Mouse (Mus musculus): ENCODE measurements around the gene Tmed1. TPM values are rescaled to one million over a fixed set of nuclear protein-coding genes. Genes with fewer than 3 reads are reported as not detected.

Gene Tmed1
- 8.8 and 13.1 TPM in 2 replicates for polyA plus RNA-seq (2012; rRNA removed)

DNA sequence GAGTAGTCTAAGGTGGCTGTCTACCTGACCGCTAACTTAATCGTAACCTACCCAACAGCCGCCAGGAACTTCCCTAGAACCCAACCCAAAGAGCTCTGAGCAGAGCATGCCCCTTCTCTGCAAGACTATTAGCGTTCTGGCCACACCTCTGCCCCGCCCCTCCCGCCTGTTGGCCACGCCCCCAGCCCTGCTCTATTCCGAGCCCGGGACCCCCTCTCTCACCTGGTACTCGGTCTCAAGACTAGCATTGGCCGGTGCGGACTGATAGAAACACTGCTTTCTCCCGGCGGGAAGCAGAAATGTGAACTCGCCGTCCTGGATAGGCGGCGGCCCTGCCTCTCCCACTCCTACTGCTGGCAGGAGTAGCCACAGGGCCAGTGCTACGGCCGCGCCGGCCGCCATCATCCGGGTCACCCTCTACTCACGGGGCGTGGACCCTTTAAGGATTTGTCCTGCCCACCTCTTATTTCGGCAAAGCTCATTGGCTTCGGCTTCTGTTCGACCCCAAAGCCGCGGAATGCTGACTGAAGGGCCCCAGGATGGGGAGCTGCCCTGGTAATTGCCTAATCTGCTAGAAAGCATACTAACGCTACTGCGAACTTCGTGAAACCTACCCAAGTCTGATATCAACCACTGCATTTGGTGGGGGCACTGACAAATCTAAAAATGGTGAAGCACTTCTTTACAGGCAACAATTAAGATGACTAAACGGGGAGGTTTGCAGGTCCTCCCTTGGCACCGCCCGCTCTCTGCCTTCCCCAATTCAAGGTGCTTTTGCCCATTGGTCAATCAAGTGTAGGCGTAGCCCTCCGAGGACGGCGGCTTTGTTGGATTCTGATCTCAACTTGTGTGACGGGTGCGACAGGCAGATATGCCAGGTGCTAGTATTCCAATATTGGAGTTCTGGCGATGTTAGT lies at the start of gene Tmed1:
TSS of gene Tmed1 (minus strand) at position 481 of the 917 bp plus-strand sequence.

DNA sequence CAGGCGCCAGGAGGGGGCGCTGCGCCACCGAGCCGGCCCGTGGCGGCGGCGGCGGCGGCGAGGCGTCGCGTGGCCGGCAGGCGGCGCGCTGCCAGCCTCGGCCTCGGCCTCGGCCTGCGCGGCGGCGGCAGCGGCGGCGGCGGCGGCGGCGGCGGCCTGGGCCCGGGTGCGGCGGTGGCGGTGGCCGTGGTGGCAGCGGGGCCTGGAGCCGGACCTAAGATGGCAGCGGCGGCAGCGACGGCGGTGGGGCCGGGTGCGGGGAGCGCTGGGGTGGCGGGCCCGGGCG lies 36.7 kb upstream of the Tmed1 start, which contains the start of gene Carm1:
TSS of gene Carm1 (plus strand) at position 106 of the 286 bp plus-strand sequence.

GRCm38 (mm10) chr9:21525937-21526633 lies 16.0 kb upstream of the Tmed1 start, which contains the start of gene AB124611:
Gene AB124611 (plus strand): TSS chr9:21526176.

Other genes starting within 250 kb of the Tmed1 start
- 33.3 and 62.7 TPM in 2 replicates for gene Atg4d, start 245.0 kb downstream of the Tmed1 start, polyA plus RNA-seq (2012; rRNA removed)
- 7.5 and 7.9 TPM in 2 replicates for gene Kri1, start 222.3 kb downstream of the Tmed1 start, polyA plus RNA-seq (2012; rRNA removed)
- 12.6 and 18.9 TPM in 2 replicates for gene Cdkn2d, start 218.8 kb downstream of the Tmed1 start, polyA plus RNA-seq (2012; rRNA removed)
- gene Ap1m2, start 197.9 kb downstream of the Tmed1 start, polyA plus RNA-seq (2012; rRNA removed): 30.6 and 32.9 TPM in 2 replicates
- 33.9 and 44.4 TPM in 2 replicates for gene Slc44a2, start 189.6 kb downstream of the Tmed1 start, polyA plus RNA-seq (2012; rRNA removed)
- gene Ilf3, start 142.4 kb downstream of the Tmed1 start, polyA plus RNA-seq (2012; rRNA removed): 12.5 and 13.0 TPM in 2 replicates
- gene Qtrt1, start 98.4 kb downstream of the Tmed1 start, polyA plus RNA-seq (2012; rRNA removed): 20.1 and 21.8 TPM in 2 replicates
- 188 and 243 TPM in 2 replicates for gene Dnm2, start 85.3 kb downstream of the Tmed1 start, polyA plus RNA-seq (2012; rRNA removed)
- gene AB124611, start 15.9 kb upstream of the Tmed1 start, polyA plus RNA-seq (2012; rRNA removed): 2.5 and 2.6 TPM in 2 replicates
- 32.1 and 34.8 TPM in 2 replicates for gene Carm1, start 36.6 kb upstream of the Tmed1 start, polyA plus RNA-seq (2012; rRNA removed)
- 9.2 and 11.1 TPM in 2 replicates for gene Timm29, start 82.5 kb upstream of the Tmed1 start, polyA plus RNA-seq (2012; rRNA removed)
- 29.0 and 33.8 TPM in 2 replicates for gene Yipf2, start 82.6 kb upstream of the Tmed1 start, polyA plus RNA-seq (2012; rRNA removed)
- gene Smarca4, start 105.9 kb upstream of the Tmed1 start, polyA plus RNA-seq (2012; rRNA removed): 17.6 and 21.7 TPM in 2 replicates
- 30.2 and 35.2 TPM in 2 replicates for gene Ldlr, start 213.2 kb upstream of the Tmed1 start, polyA plus RNA-seq (2012; rRNA removed)

All from stomach, adult 2 months (tissue).